Mouse (Mus musculus) liver, postnatal 0 days (tissue): ENCODE results near the gene Ostn.

Source experiments
- CTCF ChIP-seq: sonication (generic); IDR thresholded peaks from 2 replicates; pipeline ENCODE4 v1.5.1; 2016; ENCODE audit warnings: antibody characterized with exemption, low read depth
- EP300 ChIP-seq: IDR thresholded peaks from 2 replicates; pipeline ENCODE4 v1.6.1; 2016; ENCODE audit warnings: antibody characterized with exemption, low read depth, mild to moderate bottlenecking

DNA sequence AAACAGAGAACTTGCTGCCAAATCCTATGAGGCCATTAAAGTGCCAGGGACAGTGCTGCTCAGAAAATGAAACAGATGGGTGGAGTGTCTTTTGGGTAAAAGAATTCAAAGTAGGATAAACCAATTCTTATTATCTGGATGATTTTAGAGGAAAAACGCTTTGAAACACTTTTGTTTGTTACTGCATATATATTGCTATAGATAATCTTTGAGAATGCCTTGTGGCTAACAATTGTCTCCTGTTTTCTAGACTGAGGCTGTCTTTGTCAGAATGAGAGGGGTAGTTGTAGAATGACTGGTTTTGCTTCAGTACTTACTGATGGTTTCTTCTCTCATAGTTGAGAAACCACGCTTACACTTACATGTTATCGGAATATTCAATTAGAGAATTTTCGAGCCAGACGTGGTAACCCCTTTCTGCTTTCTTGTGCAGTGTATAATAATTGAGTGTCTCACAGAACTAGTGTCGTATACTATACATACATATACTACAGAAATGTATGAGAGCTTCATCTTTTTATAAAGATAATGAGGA, 92.5 kb downstream of the Ostn start:
- no peak for TF ChIP-seq CTCF
- no peak for TF ChIP-seq EP300
